Mouse (Mus musculus): Measurements from ENCODE around the gene Dennd1a.

DNA sequence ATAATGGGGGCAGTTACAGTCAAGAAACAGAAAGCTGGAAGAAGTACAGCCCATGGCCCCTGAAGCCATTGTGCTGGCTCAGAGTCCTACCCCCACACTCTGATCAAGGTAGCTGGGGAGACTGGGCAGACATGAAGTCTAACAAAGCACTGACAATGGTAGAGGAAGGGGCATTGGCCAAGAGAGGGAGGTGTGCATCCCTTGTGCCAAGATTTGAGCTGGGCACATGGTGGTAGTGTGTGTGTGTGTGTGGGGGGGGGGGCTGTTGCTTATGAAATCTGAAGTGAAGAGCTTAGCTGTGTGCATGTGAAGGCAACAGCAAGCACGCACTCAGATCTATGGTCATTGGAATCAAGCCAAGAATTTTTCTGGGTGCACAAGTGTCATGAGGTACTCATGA is 272.5 kb downstream of the Dennd1a start:
- TF ChIP-seq CTCF (IDR thresholded peaks at IDR 0.05; ENCODE audit: control insufficient read depth, insufficient read depth, insufficient replicate concordance, low read depth, low read length) (no peak), POLR2A (IDR thresholded peaks at IDR 0.05; ENCODE audit: control insufficient read depth, low read depth, low read length) (no peak)
